Mouse (Mus musculus): ENCODE measurements around the gene Pcca. TPM values are rescaled to one million over a fixed set of nuclear protein-coding genes. Genes with fewer than 3 reads are reported as not detected.

The Pcca gene
- 32.8 TPM for polyA plus RNA-seq (2017; shearing (Covaris generic))

DNA sequence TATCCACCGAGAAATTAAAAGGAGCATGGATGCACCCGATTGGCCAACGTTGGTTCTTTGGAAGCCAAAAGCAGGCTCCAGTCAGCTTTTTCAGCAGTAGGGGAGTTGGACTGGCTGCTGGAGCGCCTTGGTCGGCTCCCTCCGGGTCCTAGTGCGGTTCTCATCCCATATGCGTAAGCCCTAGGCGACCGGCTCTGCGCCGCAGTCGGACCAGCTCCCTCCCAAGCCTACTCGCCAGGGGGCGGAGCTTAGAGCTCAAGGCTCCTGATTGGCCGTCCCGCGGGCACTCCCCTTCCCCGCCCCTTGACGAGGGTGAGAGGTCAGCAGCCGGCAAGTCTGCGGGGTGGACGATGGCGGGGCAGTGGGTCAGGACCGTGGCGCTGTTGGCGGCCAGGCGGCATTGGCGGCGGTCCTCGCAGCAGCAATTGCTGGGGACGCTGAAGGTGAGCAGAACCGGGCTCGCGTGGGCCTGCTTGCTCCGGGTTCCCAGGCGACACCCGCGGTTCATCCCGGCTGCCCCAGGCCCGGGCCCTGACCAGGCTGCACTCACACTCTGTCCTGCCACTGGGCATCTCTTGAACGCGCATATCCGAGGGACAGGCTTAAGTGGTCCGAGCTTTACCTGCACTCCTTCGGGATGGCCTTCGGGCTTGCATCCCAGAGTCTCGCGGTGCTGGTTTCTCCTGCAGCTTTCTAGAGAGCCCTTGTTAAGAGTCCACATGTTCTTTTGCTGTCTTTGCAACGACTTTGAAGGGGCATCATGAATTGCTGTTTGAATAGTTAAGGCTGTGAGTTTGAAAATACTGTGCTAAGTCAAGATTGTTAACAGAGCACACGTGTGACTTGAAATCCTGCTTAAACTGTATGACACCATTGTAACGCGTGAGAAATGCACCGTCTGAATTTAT, at the start of gene Pcca:
Gene Pcca, plus strand, starts transcription at position 308 of the 908 bp plus-strand sequence.

DNA sequence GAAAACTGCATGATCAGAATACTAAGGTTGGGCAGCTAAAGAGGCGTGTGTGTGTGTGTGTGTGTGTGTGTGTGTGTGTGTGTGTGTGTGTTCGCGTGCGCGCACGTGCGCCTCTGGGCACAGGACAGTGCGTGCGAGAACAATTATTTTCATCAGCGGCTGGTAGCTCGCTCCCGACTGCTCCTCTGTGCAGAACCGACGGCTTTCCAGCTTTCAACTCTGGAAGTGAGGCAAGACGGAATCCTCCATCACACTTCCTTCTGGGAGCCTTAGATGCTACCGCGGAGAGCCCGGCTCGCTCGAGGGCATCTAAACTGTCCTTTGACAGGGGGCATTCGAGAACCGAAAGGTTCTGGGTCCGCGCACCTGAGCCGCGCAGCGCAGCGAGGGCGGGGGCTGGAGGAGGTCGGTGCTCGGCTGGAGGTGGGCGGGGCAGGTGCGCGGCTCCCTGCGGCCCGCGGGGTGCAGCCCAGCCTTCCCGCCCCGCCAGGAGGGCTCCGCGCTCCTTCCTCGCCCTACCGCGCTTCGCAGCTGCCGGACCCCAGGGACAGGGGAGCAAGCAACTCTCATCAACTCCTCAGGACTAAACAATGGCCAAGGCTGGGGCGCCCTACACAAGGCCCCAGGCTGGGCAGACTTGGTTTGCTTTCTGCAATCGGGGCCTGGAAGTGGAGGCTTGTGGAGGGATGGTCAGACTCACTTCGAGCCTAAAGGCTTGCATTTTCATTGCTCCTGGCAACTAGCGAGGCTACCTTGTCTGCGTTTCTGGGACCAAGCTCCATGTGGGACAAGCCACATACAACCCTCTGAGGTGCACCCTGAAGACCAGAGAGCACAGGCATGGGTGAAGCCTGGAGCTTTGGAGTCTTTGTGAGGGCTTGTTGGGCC, 43.4 kb upstream of the Pcca start, which contains the start of gene Gm10837:
Gene Gm10837, plus strand, starts transcription at position 146 of the 888 bp plus-strand sequence.

DNA sequence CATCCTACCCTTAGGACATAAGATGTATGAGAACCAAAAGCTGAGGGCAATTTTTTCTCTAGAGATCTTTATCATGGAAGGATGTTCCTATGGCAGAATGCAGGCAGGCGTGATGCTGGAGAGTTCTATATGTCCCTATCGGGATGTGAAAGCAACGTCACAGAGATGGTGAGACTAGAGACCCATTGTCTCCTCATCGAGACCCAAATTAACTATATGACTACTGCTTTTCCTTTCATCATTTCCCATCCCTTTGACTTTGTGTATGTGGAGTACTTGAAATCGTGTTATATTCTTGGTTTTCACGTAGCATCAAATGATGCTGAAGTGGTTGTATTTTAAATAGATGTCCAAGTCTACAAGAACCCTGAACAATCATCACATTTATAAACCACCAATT, 379.5 kb downstream of the Pcca start, which contains the start of gene Ggact:
Gene Ggact, minus strand, starts transcription at position 101 of the 400 bp plus-strand sequence.

Other genes starting within 250 kb of the Pcca start
- not detected for gene Gm5089, start 83.2 kb upstream of the Pcca start, polyA plus RNA-seq (2017; shearing (Covaris generic))
- not detected for gene Zic5, start 68.6 kb upstream of the Pcca start, polyA plus RNA-seq (2017; shearing (Covaris generic))
- gene Zic2, start 58.9 kb upstream of the Pcca start, polyA plus RNA-seq (2017; shearing (Covaris generic)) = not detected
- not detected for gene Gm10837, start 43.7 kb upstream of the Pcca start, polyA plus RNA-seq (2017; shearing (Covaris generic))

All from activated CD4-positive, CD25-positive, alpha-beta regulatory T cell, adult 9 weeks (primary cell).